Mouse (Mus musculus) cerebellum, postnatal 14 days (tissue): ENCODE results near the gene Dgki.

Experiments used
- DNase-seq, 2 experiments: peaks; one replicate each; pipeline ENCODE4 v3.0.0; 2021; ENCODE audit warnings: mixed read lengths in 2 of 2

The Dgki gene

GRCm38 (mm10) chr6:36800309-36800946 lies 499.6 kb downstream of the Dgki start:
- no peak for DNase-seq

GRCm38 (mm10) chr6:36797066-36797655 lies 502.8 kb downstream of the Dgki start:
- DNase-seq, result no peak
